Mouse (Mus musculus) limb, embryonic 14.5 days (tissue): ENCODE measurements around the gene Crabp1. TPM values are rescaled to one million over a fixed set of nuclear protein-coding genes. Genes with fewer than 3 reads are reported as not detected.

Source experiments
- ATAC-seq: fragments of 200-750 bp; cut with Nextera tagmentation; 2 replicates; pipeline ENCODE4 v1.8.0; 2017; ENCODE audit warnings: low read depth, moderate number of reproducible peaks, moderate TSS enrichment; ENCODE audit not compliant: low FRiP score
- DNase-seq: peaks from one replicate; pipeline ENCODE4 v3.0.0-alpha.2; 2015; ENCODE audit warnings: low spot score
- H3K27ac ChIP-seq: fragments of 300-500 bp; sonication (generic); replicated peaks from 2 replicates; pipeline ENCODE4 v1.5.1; 2014; ENCODE audit warnings: low read depth, mild to moderate bottlenecking, low read length, moderate library complexity, mixed read lengths
- H3K27me3 ChIP-seq: fragments of 300-500 bp; sonication (generic); 2 replicates; pipeline ENCODE4 v1.6.1; 2014; ENCODE audit warnings: low read length, mixed read lengths; ENCODE audit not compliant: control insufficient read depth, insufficient read depth
- H3K36me3 ChIP-seq: fragments of 300-500 bp; sonication (generic); 2 replicates; pipeline ENCODE4 v1.6.1; 2014; ENCODE audit warnings: mild to moderate bottlenecking, low read length, moderate library complexity, mixed read lengths; ENCODE audit not compliant: control insufficient read depth, insufficient read depth
- H3K4me1 ChIP-seq: fragments of 300-500 bp; sonication (generic); 2 replicates; pipeline ENCODE4 v1.6.1; 2014; ENCODE audit warnings: antibody characterized with exemption, low read length, mixed read lengths; ENCODE audit not compliant: control insufficient read depth, insufficient read depth
- H3K4me2 ChIP-seq: fragments of 300-500 bp; sonication (generic); replicated peaks from 2 replicates; pipeline ENCODE4 v1.6.1; 2014; ENCODE audit warnings: low read depth, mild to moderate bottlenecking, low read length, moderate library complexity; ENCODE audit not compliant: severe bottlenecking
- H3K4me3 ChIP-seq: fragments of 300-500 bp; sonication (generic); replicated peaks from 2 replicates; pipeline ENCODE4 v1.5.1; 2014; ENCODE audit warnings: low read length
- H3K9ac ChIP-seq: fragments of 300-500 bp; sonication (generic); 2 replicates; pipeline ENCODE4 v1.6.1; 2014; ENCODE audit warnings: mild to moderate bottlenecking, low read depth, low read length, moderate library complexity; ENCODE audit not compliant: severe bottlenecking
- H3K9me3 ChIP-seq: fragments of 300-500 bp; sonication (generic); 2 replicates; pipeline ENCODE4 v1.6.1; 2016; ENCODE audit warnings: low read length; ENCODE audit not compliant: control insufficient read depth
- POLR2A ChIP-seq: fragments of 200-500 bp; IDR thresholded peaks from 2 replicates; pipeline ENCODE4 v1.8.0; 2012; ENCODE audit warnings: inconsistent platforms, mild to moderate bottlenecking, moderate library complexity, borderline replicate concordance; ENCODE audit not compliant: insufficient read depth, insufficient read length; ENCODE audit errors: extremely low read depth
- WGBS: fragments of 180-500 bp; shearing (Covaris S2); extraction: QIAGEN DNeasy Blood & Tissue Kit; methylation state at CpG from one replicate; pipeline ENCODE4 v1.1.7; 2014; 5-methylcytosine and 5-hydroxymethylcytosine counted together
- polyA plus RNA-seq, 2 experiments: library from polyadenylated mRNA; depleted of rRNA in 1 of 2; stranded (reverse) in 1 of 2; unstranded in 1 of 2; fragments of >200 nt; fragmentation: Nextera tagmentation in 1 of 2; extraction: Ambion mirVana in 1 of 2; gene quantifications; 2 replicates each; pipeline versions ENCODE4 v1.2.1 to v1.2.3; 2012 to 2014

Gene Crabp1
- polyA plus RNA-seq (2012; rRNA removed) (635 and 800 TPM in 2 replicates), polyA plus RNA-seq (2014; fragmentation: Nextera tagmentation; extraction: Ambion mirVana) (716 and 755 TPM in 2 replicates)

DNA sequence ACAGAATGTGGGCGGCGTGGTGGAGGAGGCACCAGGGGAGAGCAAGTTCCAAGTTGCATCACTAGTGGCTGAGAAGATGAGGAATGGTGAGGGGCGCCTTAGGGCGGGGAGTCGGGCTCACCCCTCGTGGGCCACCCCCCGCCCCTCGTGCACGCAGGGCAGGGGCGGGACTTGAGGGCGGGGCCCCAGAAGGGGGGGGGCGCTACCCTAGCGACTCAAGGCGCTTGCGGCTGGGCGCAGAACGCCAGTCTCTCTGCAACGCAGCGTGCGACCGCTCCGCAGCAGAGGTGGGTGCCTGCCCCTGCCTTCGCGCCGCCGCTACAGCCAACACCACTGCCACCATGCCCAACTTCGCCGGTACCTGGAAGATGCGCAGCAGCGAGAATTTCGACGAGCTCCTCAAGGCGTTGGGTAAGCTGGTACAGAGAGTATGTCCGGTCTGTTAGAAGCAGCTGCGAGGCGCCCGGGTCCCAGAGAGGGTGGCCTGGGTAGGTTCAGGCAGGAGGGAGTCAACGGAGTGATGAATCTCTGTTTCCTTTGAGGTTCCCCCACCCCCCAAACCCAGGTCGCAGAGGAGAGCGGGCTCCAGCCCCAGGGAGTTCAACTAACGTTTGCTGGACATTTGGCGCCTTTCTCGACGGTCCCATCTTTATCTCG is at the start of gene Crabp1:
Crabp1 (plus strand) TSS at position 188 of the 657 bp plus-strand sequence.
- under 1% methylated on average over 34 of the region's 45 CpGs for WGBS
- TF ChIP-seq POLR2A: 0 out of 2 replicates have a peak, but pooled peaks have one; percentile 54
- peak within 1 kb of the TSS; percentile 61 for H3K9ac ChIP-seq
- H3K27me3 ChIP-seq: peaks cover 9% of the 10 kb centered on the region; the same call in 1 of the 2 replicates
- peaks cover 11% of the 10 kb centered on the region; the same call in 1 of the 2 replicates for H3K36me3 ChIP-seq
- DNase-seq: peak; percentile 70
- H3K4me1 ChIP-seq: peaks cover 13% of the 10 kb centered on the region
- H3K9me3 ChIP-seq: no peaks in the 10 kb centered on the region
- peak within 1 kb of the TSS; percentile 94 for H3K4me2 ChIP-seq
- peak within 1 kb of the TSS; percentile 20; the same call in 1 of the 2 replicates for H3K27ac ChIP-seq
- ATAC-seq: peak; percentile 83
- H3K4me3 ChIP-seq: peak within 1 kb of the TSS; percentile 58

DNA sequence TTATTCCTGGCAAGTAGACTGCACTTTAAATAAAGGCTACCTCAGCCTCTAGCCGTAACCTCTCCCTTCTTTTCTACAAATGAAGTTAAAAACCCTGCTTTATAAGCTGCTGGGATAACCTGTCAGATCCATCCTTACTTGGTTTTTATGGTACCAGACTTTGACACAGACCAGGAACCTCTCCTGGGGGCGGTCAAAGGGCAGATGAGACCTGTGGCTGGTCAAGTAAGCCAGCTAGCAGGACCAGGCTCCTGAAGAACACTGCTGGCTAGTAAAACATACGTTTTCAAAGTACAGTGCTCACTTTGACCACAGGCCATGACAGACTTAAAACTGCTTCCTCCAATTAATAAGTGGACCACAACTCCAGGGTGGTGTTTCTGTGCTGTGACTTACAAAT is 48.8 kb upstream of the Crabp1 start:
- Histone ChIP-seq H3K4me1 (no peaks in the 10 kb centered on the region), H3K27me3 (no peaks in the 10 kb centered on the region), H3K4me2 (no peak overlapping the region), H3K27ac (no peak overlapping the region), H3K9me3 (no peaks in the 10 kb centered on the region), H3K4me3 (no peak overlapping the region), H3K9ac (no peak overlapping the region), H3K36me3 (peaks cover 96% of the 10 kb centered on the region)
- ATAC-seq (no peak), DNase-seq (no peak)
- no peak for TF ChIP-seq POLR2A
- WGBS: 80% methylated on average over 3 of the region's 3 CpGs

DNA sequence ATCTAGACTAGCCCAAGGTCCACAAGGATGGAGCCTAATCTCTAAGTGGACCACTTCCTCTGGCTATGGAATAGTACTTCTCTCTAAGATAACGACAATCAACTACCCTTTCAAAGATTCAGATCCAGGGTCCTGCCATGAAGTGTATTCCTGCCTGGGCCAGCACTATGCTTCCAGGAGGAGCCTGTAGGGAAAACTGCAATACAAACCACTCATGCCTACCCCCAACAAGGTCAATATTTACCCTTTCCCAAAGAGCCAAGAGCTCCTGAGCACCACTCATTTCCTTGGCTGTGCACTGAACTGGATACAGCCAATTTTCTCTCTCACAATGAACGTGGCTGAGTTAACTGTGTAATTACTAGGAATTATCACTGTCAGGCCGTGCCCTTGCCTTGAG is 47.0 kb upstream of the Crabp1 start:
- Histone ChIP-seq H3K9me3 (no peaks in the 10 kb centered on the region), H3K27ac (no peak overlapping the region), H3K36me3 (peaks cover 91% of the 10 kb centered on the region), H3K27me3 (no peaks in the 10 kb centered on the region), H3K4me1 (no peaks in the 10 kb centered on the region), H3K9ac (no peak overlapping the region), H3K4me2 (no peak overlapping the region), H3K4me3 (no peak overlapping the region)
- no peak for ATAC-seq
- DNase-seq: no peak
- 88% methylated on average over 3 of the region's 3 CpGs for WGBS
- TF ChIP-seq POLR2A: no peak

- H3K36me3 ChIP-seq: peaks cover 88% of the 10 kb centered on the region
- ATAC-seq (no peak), DNase-seq (no peak)
- no peaks in the 10 kb centered on the region for H3K9me3 ChIP-seq
- WGBS: 89% methylated on average over 7 of the region's 7 CpGs
- no peak for TF ChIP-seq POLR2A
- no peak overlapping the region for H3K9ac ChIP-seq
- H3K4me3 ChIP-seq: no peak overlapping the region
- H3K4me2 ChIP-seq: no peak overlapping the region
- H3K27ac ChIP-seq: no peak overlapping the region
- no peaks in the 10 kb centered on the region for H3K4me1 ChIP-seq
- H3K27me3 ChIP-seq: no peaks in the 10 kb centered on the region
Measured at GRCm38 (mm10) chr9:54722156-54722555, 42.4 kb upstream of the Crabp1 start.

- H3K9me3 ChIP-seq: no peaks in the 10 kb centered on the region
- H3K4me2 ChIP-seq: no peak overlapping the region
- DNase-seq (no peak), ATAC-seq (no peak)
- no peak overlapping the region for H3K9ac ChIP-seq
- H3K27ac ChIP-seq: no peak overlapping the region
- no peaks in the 10 kb centered on the region for H3K27me3 ChIP-seq
- H3K36me3 ChIP-seq: peaks cover 88% of the 10 kb centered on the region
- 81% methylated on average over 4 of the region's 4 CpGs for WGBS
- TF ChIP-seq POLR2A: no peak
- H3K4me3 ChIP-seq: no peak overlapping the region
- H3K4me1 ChIP-seq: no peaks in the 10 kb centered on the region
Measured at GRCm38 (mm10) chr9:54722596-54722995, 42.0 kb upstream of the Crabp1 start.
